Mouse (Mus musculus) thymus, postnatal 36 days (tissue): ENCODE data around the gene Gtsf1l.
A peak's percentile ranks its signal among the peaks of the same experiment; 100 is the strongest.

ENCODE experiments used
- DNase-seq, 2 experiments: peaks; one replicate each; pipeline ENCODE4 v3.0.0; 2022; ENCODE audit warnings: mixed read lengths in 2 of 2

Gene Gtsf1l

DNA sequence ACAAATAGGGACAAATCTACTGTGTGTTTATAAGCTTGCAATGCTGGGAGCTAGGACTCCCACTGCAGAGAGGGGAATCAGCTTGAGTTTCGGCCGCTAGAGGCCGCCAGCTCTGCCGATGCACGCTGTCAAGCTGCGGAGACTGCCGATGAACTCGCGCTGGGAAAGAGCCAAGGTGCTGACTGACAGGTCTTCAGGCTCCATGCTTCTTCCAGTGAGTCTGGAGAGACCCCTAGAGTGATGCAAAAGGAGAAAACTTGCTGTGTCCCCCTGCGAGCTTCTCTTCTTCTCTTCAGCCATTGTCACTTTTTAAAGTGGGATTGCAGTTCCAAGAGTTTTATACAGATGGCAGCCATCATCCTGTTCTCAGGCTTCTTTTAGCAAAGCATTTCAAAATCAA lies 39.5 kb downstream of the Gtsf1l start:
- peak; percentile 64 to 65 for DNase-seq

DNA sequence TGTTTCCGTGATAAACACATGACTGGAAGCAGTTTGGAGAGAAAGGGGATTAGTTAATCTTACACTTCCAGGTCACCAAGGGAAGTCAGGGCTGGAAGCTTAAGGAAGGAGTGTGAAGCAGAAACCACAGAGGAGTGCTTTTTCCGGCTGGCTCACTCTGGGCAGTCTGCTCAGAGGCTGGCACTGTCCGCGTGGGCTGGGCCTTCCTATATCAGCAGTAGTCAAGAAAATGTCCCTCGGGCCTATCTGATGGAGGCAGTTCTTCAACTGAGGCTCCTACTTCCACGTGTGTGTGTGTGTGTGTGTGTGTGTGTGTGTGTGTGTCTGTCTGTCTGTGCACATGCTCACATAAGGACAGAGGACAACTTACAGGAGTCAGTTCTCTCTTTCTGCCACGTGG lies 47.7 kb downstream of the Gtsf1l start:
- DNase-seq, result no peak
